Mouse (Mus musculus): ENCODE data around the gene Trim9. TPM values are rescaled to one million over a fixed set of nuclear protein-coding genes. Genes with fewer than 3 reads are reported as not detected.

Trim9 gene
- total RNA-seq, 2 experiments from 2014 or later: 0.34 TPM; not detected in 1

DNA sequence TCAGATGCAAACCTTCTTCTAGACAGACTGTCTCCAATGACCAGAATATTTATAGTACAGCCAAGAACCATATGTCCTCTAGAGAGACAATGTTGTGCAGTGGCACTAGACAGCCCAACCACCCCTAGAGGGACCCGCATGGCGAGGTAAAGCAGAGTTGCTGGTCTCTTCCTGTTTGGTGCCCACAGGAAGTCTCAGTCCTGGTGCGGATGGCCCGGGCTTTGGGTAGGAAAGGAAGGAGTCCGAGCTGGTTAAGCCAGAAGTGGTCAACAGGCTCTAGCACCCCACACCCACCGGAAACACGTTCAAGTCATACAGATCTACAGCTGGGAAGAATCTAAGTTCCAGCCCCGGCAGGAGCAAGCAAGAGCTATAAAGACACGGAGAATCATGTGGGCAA lies 80.1 kb downstream of the Trim9 start:
- no peak for ATAC-seq (replicated peaks; ENCODE audit: low FRiP score, poor library complexity, severe bottlenecking)

- ATAC-seq (replicated peaks; ENCODE audit: low FRiP score, poor library complexity, severe bottlenecking): no peak
Observed at GRCm38 (mm10) chr12:70266494-70266931, 80.9 kb downstream of the Trim9 start.

- no peak for ATAC-seq (replicated peaks; ENCODE audit: low FRiP score, poor library complexity, severe bottlenecking)
Observed at GRCm38 (mm10) chr12:70263721-70264120, 83.7 kb downstream of the Trim9 start.

- no peak for ATAC-seq (replicated peaks; ENCODE audit: low FRiP score, poor library complexity, severe bottlenecking)
Observed at GRCm38 (mm10) chr12:70262271-70262953, 85.0 kb downstream of the Trim9 start.

DNA sequence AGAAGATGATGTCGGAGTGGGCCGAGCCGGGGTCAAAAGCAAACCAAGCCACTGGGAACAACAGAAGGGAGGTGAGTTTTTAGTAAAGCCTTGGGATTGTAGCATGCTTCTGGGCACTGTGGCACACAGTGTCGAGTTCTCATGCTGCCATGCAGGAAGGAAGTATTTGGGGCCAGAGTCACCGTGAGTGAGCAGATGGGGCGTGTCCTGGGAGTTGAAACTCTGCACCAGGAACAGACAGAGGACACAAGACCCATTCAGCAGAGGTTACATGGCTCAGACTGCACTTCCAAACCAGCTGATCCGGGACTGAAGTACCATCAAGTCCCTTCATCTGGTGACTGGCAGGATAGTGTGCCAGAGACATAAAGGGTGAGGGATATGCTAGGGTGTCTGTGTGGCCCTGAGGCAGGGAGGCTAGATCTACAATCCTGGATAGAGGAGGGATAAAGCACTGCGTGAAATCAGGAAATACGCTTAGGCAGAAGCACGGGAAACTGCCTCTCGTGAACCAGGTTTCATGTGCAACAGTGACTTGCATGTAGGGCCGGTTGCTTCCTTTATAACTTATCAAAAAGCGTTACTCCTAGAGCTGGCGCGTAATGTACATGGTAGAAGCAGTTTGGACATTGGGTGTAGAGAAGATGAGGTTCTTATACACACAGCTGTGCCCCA lies 96.1 kb downstream of the Trim9 start:
- ATAC-seq (replicated peaks; ENCODE audit: low FRiP score, poor library complexity, severe bottlenecking): no peak

DNA sequence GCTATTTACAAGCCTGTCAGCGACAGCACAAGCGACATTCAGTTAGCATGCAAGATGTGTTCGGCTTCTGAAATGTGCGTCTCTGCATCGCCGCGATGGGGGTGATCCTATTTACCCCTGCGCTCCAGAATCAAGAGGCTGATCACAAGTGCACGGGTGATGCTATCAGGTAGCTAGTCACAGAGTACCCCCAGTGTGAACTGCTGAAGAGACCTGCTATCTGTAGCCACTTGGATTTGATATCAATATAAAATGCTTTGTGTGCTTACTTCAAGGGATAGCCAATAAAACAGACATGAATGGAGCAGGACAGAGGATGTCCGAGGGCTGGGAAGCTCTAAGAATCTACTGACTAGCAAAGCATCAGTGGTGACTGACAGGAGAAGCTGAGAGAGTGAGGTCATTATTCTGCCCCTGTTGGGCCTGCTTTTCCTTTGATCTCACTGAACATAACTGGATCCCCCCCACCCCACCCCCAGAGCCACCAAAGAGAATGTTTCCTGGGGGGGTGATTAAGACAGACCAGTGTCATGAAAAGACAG lies 97.7 kb downstream of the Trim9 start:
- no peak for ATAC-seq (replicated peaks; ENCODE audit: low FRiP score, poor library complexity, severe bottlenecking)

GRCm38 (mm10) chr12:70247683-70248474 lies 99.5 kb downstream of the Trim9 start:
- no peak for ATAC-seq (replicated peaks; ENCODE audit: low FRiP score, poor library complexity, severe bottlenecking)

DNA sequence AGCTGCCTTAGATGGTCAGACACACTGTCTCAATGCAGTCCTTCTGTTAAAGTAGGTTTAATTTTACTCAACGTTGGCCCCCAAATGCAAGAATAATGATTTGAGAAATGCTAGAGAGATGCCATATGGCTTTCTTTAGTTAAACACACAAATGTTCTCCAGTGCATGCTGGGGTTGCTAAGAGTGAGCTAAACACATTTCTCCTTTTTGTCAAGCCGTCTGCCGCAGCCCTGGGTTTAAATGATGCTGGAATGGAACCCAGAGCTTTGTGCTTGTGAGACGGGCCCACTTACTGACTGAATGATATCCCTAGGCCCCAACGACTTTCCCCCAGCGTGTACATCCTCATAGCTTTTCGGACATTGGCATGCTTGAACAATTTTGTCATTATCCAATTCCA lies 104.9 kb downstream of the Trim9 start:
- ATAC-seq (replicated peaks; ENCODE audit: low FRiP score, poor library complexity, severe bottlenecking): no peak

DNA sequence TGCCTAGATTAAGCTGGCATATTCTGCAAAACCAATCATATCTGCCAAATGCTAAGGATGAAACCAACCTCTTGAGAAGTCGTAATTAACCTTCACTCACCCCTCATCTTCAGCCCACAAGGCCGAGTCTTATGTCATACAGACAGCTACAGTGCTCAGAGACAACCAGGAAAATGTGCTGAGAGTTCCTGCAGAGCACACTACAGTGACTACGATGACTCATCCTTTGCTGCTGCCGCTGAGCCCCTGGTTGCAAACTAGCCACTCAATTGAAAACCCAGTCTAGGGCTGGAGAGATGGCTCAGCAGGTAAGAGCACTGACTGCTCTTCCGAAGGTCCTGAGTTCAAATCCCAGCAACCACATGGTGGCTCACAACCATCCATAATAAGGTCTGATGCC lies 107.7 kb downstream of the Trim9 start:
- no peak for ATAC-seq (replicated peaks; ENCODE audit: low FRiP score, poor library complexity, severe bottlenecking)

DNA sequence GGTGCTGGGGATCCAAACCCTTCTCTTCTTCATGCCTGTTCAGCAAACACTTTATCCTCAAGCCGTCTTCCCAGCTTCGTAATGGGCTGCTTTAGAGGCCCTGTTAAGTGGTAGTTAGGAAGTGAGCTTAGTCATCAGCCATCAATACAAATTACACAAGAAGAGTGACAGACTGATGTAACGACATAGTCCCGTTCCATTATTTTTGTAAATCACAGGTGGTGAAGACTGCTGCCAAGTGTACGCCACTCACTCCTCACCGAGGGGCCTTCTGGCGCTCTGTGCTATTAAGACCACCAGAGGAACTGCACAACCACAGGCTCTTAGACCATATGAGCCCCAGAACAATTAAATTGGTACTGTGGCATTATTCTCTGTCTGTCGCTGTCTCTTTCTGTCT lies 108.8 kb downstream of the Trim9 start:
- ATAC-seq (replicated peaks; ENCODE audit: low FRiP score, poor library complexity, severe bottlenecking): no peak

- peak; percentile 70 for ATAC-seq (replicated peaks; ENCODE audit: low FRiP score, poor library complexity, severe bottlenecking)
Observed at GRCm38 (mm10) chr12:70234938-70235484, 112.4 kb downstream of the Trim9 start.

GRCm38 (mm10) chr12:70234411-70234810 lies 113.0 kb downstream of the Trim9 start:
- ATAC-seq (replicated peaks; ENCODE audit: low FRiP score, poor library complexity, severe bottlenecking): peak; percentile 66

DNA sequence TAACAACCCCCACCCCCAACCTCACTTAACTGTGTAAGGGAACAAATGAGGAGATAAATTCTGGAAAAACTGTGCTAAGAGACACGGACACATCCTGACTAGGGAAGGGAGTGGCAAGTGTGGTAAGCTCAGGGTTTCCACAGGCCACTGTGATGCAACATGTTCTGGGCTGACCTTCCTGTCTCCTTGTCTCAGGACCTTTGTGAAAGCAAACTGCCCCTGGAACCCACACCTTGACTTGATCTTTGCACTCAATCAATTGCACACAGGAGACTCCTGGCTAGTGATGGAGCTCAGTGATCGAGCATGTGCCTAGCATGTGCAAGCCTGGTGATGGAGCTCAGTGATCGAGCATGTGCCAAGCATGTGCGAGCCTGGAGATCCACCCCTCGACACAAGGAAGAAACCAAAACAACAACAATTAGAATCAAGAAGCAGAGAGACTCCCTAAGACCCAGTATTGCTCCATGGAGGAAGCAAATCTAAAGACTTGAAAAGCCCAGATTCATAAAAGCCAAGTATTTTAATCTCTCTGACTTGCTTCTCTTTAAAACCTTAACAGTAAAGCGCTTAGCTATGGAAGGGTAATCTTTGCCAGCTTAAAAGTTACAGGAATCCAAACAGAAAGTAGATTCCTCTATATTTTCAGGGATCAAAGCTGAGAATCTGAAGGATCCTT lies 113.6 kb downstream of the Trim9 start:
- no peak for ATAC-seq (replicated peaks; ENCODE audit: low FRiP score, poor library complexity, severe bottlenecking)

- ATAC-seq (replicated peaks; ENCODE audit: low FRiP score, poor library complexity, severe bottlenecking): no peak
Observed at GRCm38 (mm10) chr12:70232020-70232544, 115.3 kb downstream of the Trim9 start.

GRCm38 (mm10) chr12:70231294-70231693 lies 116.1 kb downstream of the Trim9 start, which contains the start of gene Pygl:
Pygl (minus strand) TSS chr12:70231488.
- ATAC-seq (replicated peaks; ENCODE audit: low FRiP score, poor library complexity, severe bottlenecking): no peak

GRCm38 (mm10) chr12:70228155-70228554 lies 119.3 kb downstream of the Trim9 start:
- ATAC-seq (replicated peaks; ENCODE audit: low FRiP score, poor library complexity, severe bottlenecking): no peak

- ATAC-seq (replicated peaks; ENCODE audit: low FRiP score, poor library complexity, severe bottlenecking): peak; percentile 88
Observed at GRCm38 (mm10) chr12:70227121-70227932, 120.1 kb downstream of the Trim9 start.

GRCm38 (mm10) chr12:70226655-70227054 lies 120.8 kb downstream of the Trim9 start:
- ATAC-seq (replicated peaks; ENCODE audit: low FRiP score, poor library complexity, severe bottlenecking): no peak
